Mouse (Mus musculus) frontal cortex, postnatal 25 days (tissue): Measurements from ENCODE around the gene Ggct.

Source experiments
- DNase-seq, 2 experiments: peaks; one replicate each; pipeline ENCODE4 v3.0.0; 2022; ENCODE audit warnings: low spot score in 2 of 2

Gene Ggct

GRCm38 (mm10) chr6:54992734-54993260, at the start of gene Ggct:
Ggct (minus strand) TSS chr6:54992950.
- DNase-seq: peak; percentile 84 to 90

GRCm38 (mm10) chr6:55040031-55040430, 47.3 kb upstream of the Ggct start:
- DNase-seq: no peak

- no peak for DNase-seq
Measured at GRCm38 (mm10) chr6:55039446-55039783, 46.7 kb upstream of the Ggct start.

GRCm38 (mm10) chr6:55038671-55039445, 46.1 kb upstream of the Ggct start:
- no peak for DNase-seq

- peak; percentile 73 to 83 for DNase-seq
Measured at GRCm38 (mm10) chr6:55037799-55038670, 45.3 kb upstream of the Ggct start, which contains the start of gene Gars. Gars (plus strand) TSS chr6:55038007.

- no peak for DNase-seq
Measured at GRCm38 (mm10) chr6:55036731-55037130, 44.0 kb upstream of the Ggct start.

- no peak for DNase-seq
Measured at GRCm38 (mm10) chr6:55027642-55028041, 34.9 kb upstream of the Ggct start.

GRCm38 (mm10) chr6:55021806-55022205, 29.1 kb upstream of the Ggct start:
- no peak for DNase-seq

GRCm38 (mm10) chr6:55018417-55018816, 25.7 kb upstream of the Ggct start:
- DNase-seq: no peak

GRCm38 (mm10) chr6:55016710-55017583, 24.2 kb upstream of the Ggct start:
- DNase-seq: peak; percentile 8 to 31

GRCm38 (mm10) chr6:55016236-55016635, 23.5 kb upstream of the Ggct start:
- DNase-seq: peak; percentile 20 to 32

- no peak for DNase-seq
Measured at GRCm38 (mm10) chr6:55014184-55014583, 21.4 kb upstream of the Ggct start.

- no peak for DNase-seq
Measured at GRCm38 (mm10) chr6:55012516-55012915, 19.8 kb upstream of the Ggct start.

GRCm38 (mm10) chr6:55010330-55011091, 17.8 kb upstream of the Ggct start:
- DNase-seq: no peak

GRCm38 (mm10) chr6:55009391-55010230, 16.9 kb upstream of the Ggct start:
- DNase-seq: no peak

GRCm38 (mm10) chr6:55008401-55008800, 15.7 kb upstream of the Ggct start:
- DNase-seq: no peak

- no peak for DNase-seq
Measured at GRCm38 (mm10) chr6:55003559-55003958, 10.8 kb upstream of the Ggct start.

- no peak for DNase-seq
Measured at GRCm38 (mm10) chr6:55002438-55002837, 9.7 kb upstream of the Ggct start.

GRCm38 (mm10) chr6:55001320-55001719, 8.6 kb upstream of the Ggct start:
- no peak for DNase-seq

- no peak for DNase-seq
Measured at GRCm38 (mm10) chr6:54997726-54998125, 5.0 kb upstream of the Ggct start.
